In genomic region chr17:26561651-26562181, GRCm38 (mm10) we compare ENCODE assay signal across 8 mouse cellular contexts. TPM values are rescaled to one million over a fixed set of nuclear protein-coding genes. Genes with fewer than 3 reads are reported as not detected.
DNase-seq lines count a peak whose midpoint lies in the region; ATAC-seq and TF ChIP-seq lines count a peak whose summit lies in the region.

Gene Dusp1 (minus strand): TSS chr17:26562128.

- no peaks in the 10 kb centered on the region for H3K27me3 ChIP-seq in forebrain, embryonic 14.5 days (replicated peaks; ENCODE audit: control insufficient read depth, insufficient read depth, low read length)
- no peaks in the 10 kb centered on the region for H3K27me3 ChIP-seq in hindbrain, embryonic 12.5 days
- no peaks in the 10 kb centered on the region for H3K27me3 ChIP-seq in liver, embryonic 14.5 days (ENCODE audit: control insufficient read depth, insufficient read depth, low read length)
- no peaks in the 10 kb centered on the region for H3K27me3 ChIP-seq in stomach, embryonic 16.5 days (ENCODE audit: control insufficient read depth, insufficient read depth, low read length)

- peak; percentile 90 for ATAC-seq in forebrain, embryonic 14.5 days
- peak; percentile 86 for ATAC-seq in hindbrain, embryonic 12.5 days (ENCODE audit: low FRiP score)
- peak; percentile 58 for ATAC-seq in liver, embryonic 14.5 days (ENCODE audit: insufficient read depth)
- ATAC-seq in stomach, embryonic 16.5 days (ENCODE audit: insufficient read depth, low FRiP score), result peak; percentile 45; the same call in 1 of the 2 replicates

- H3K9ac ChIP-seq in forebrain, embryonic 14.5 days (ENCODE audit: low read length), result peak within 1 kb of the TSS; percentile 94
- H3K9ac ChIP-seq in hindbrain, embryonic 12.5 days, result peak within 1 kb of the TSS; percentile 92
- H3K9ac ChIP-seq in liver, embryonic 14.5 days (replicated peaks), result peak within 1 kb of the TSS; percentile 72
- peak within 1 kb of the TSS; percentile 95 for H3K9ac ChIP-seq in stomach, embryonic 16.5 days (ENCODE audit: low read length)

- no peak for TF ChIP-seq CTCF in liver, embryonic 14.5 days (IDR thresholded peaks at IDR 0.05; ENCODE audit: low read depth)

- peak within 1 kb of the TSS; percentile 94 for H3K4me2 ChIP-seq in forebrain, embryonic 14.5 days (ENCODE audit: low read length)
- H3K4me2 ChIP-seq in hindbrain, embryonic 12.5 days (replicated peaks), result peak within 1 kb of the TSS; percentile 89
- peak within 1 kb of the TSS; percentile 90 for H3K4me2 ChIP-seq in liver, embryonic 14.5 days (ENCODE audit: low read depth)
- H3K4me2 ChIP-seq in stomach, embryonic 16.5 days (ENCODE audit: low read depth, low read length), result peak within 1 kb of the TSS; percentile 92

- peaks cover 15% of the 10 kb centered on the region; the same call in 1 of the 2 replicates for H3K36me3 ChIP-seq in forebrain, embryonic 14.5 days (ENCODE audit: control insufficient read depth, insufficient read depth, low read length)
- peaks cover 32% of the 10 kb centered on the region for H3K36me3 ChIP-seq in hindbrain, embryonic 12.5 days
- H3K36me3 ChIP-seq in liver, embryonic 14.5 days (replicated peaks; ENCODE audit: control insufficient read depth, insufficient read depth, low read depth), result no peaks in the 10 kb centered on the region
- H3K36me3 ChIP-seq in stomach, embryonic 16.5 days (ENCODE audit: control insufficient read depth, insufficient read depth, low read length), result no peaks in the 10 kb centered on the region

- DNase-seq in left cerebral cortex, adult 18-20 months (ENCODE audit: low spot score in 2 of 2), result no peak
- DNase-seq in left cerebral cortex, adult 9 months (ENCODE audit: low spot score in 2 of 2), result no peak
- peak; percentile 39 for DNase-seq in adipocyte (ENCODE audit: low spot score)
- peak; percentile 24 for DNase-seq in forebrain, embryonic 14.5 days (ENCODE audit: low spot score)
- no peak for DNase-seq in liver, embryonic 14.5 days (ENCODE audit: low read depth in 3 of 3, low spot score in 3 of 3)
- DNase-seq in frontal cortex, postnatal 36 days (ENCODE audit: low spot score in 2 of 2), result no peak

- peaks cover 19% of the 10 kb centered on the region for H3K4me1 ChIP-seq in forebrain, embryonic 14.5 days (ENCODE audit: control insufficient read depth, insufficient read depth, low read length)
- peaks cover 30% of the 10 kb centered on the region for H3K4me1 ChIP-seq in hindbrain, embryonic 12.5 days
- H3K4me1 ChIP-seq in liver, embryonic 14.5 days (replicated peaks; ENCODE audit: control insufficient read depth in 2 of 2, insufficient read depth in 2 of 2, low read length in 1 of 2), result peaks cover 19 to 23% of the 10 kb centered on the region in 2 experiments
- peaks cover 23% of the 10 kb centered on the region for H3K4me1 ChIP-seq in stomach, embryonic 16.5 days (ENCODE audit: control insufficient read depth, insufficient read depth, low read length)

- WGBS in forebrain, embryonic 14.5 days, result under 1% methylated on average over 25 of the region's 25 CpGs
- WGBS in hindbrain, embryonic 12.5 days, result 1% methylated on average over 25 of the region's 25 CpGs
- WGBS in liver, embryonic 14.5 days (ENCODE audit: insufficient replicate concordance), result under 1% methylated on average over 25 of the region's 25 CpGs
- under 1% methylated on average over 25 of the region's 25 CpGs for WGBS in stomach, embryonic 16.5 days

- peak within 1 kb of the TSS; percentile 73 for H3K4me3 ChIP-seq in forebrain, embryonic 14.5 days (ENCODE audit: low read depth, low read length)
- H3K4me3 ChIP-seq in hindbrain, embryonic 12.5 days, result peak within 1 kb of the TSS; percentile 90
- peak within 1 kb of the TSS; percentile 59 to 67 for H3K4me3 ChIP-seq in liver, embryonic 14.5 days (ENCODE audit: insufficient read depth in 1 of 2, low read depth in 2 of 2, low read length in 2 of 2)
- H3K4me3 ChIP-seq in stomach, embryonic 16.5 days (replicated peaks; ENCODE audit: low read length), result peak within 1 kb of the TSS; percentile 80

- peak within 1 kb of the TSS; percentile 58 for H3K27ac ChIP-seq in forebrain, embryonic 14.5 days (ENCODE audit: low read depth, low read length)
- H3K27ac ChIP-seq in hindbrain, embryonic 12.5 days, result peak within 1 kb of the TSS; percentile 75
- H3K27ac ChIP-seq in liver, embryonic 14.5 days, result peak within 1 kb of the TSS; percentile 48
- H3K27ac ChIP-seq in stomach, embryonic 16.5 days (ENCODE audit: low read length), result peak within 1 kb of the TSS; percentile 83

- TF ChIP-seq EP300 in liver, embryonic 14.5 days (IDR thresholded peaks at IDR 0.05; ENCODE audit: low read depth), result no peak

- no peaks in the 10 kb centered on the region; the same call in 1 of the 2 replicates for H3K9me3 ChIP-seq in forebrain, embryonic 14.5 days (replicated peaks; ENCODE audit: control insufficient read depth, low read length)
- H3K9me3 ChIP-seq in hindbrain, embryonic 12.5 days (replicated peaks), result no peaks in the 10 kb centered on the region
- H3K9me3 ChIP-seq in liver, embryonic 14.5 days (ENCODE audit: control insufficient read depth, low read length), result no peaks in the 10 kb centered on the region
- peaks cover 6% of the 10 kb centered on the region; the same call in 1 of the 2 replicates for H3K9me3 ChIP-seq in stomach, embryonic 16.5 days (replicated peaks; ENCODE audit: control insufficient read depth, low read length)

RNA-seq across cellular contexts. Expression of gene Dusp1, which starts in this region (rescaled TPM):
- 10 to 100 TPM; 60.7 to 61.5 TPM for total RNA-seq in left cerebral cortex, adult 18-20 months (2021)
- polyA plus RNA-seq in forebrain, embryonic 14.5 days (2014; fragmentation: Nextera tagmentation; extraction: Ambion mirVana), result 58.4 and 66.0 TPM in 2 replicates
- polyA plus RNA-seq in hindbrain, embryonic 12.5 days (2016; fragmentation: Nextera tagmentation; extraction: Ambion mirVana), result 33.0 and 38.5 TPM in 2 replicates
- polyA plus RNA-seq in liver, embryonic 14.5 days (2012; rRNA removed), result 25.0 and 26.8 TPM in 2 replicates
- polyA plus RNA-seq in liver, embryonic 14.5 days (2014; fragmentation: Nextera tagmentation; extraction: Ambion mirVana), result 25.9 and 29.9 TPM in 2 replicates
- polyA plus RNA-seq in stomach, embryonic 16.5 days (2015; fragmentation: Nextera tagmentation; extraction: Ambion mirVana), result 18.3 and 20.4 TPM in 2 replicates

Comparison
In these comparisons a context has a peak if more than half of its experiments do, and no peak if none do; other contexts are left out.
1. DNase-seq: peak in adipocyte (single experiment) and forebrain, embryonic 14.5 days (single experiment); none in left cerebral cortex, adult 18-20 months (0 of 2), left cerebral cortex, adult 9 months (0 of 2), liver, embryonic 14.5 days (0 of 3) and frontal cortex, postnatal 36 days (0 of 2).
2. Peak in every context shown above with its lines, with median percentiles within 50 percentile points of each other: ATAC-seq, H3K27ac ChIP-seq, H3K4me2 ChIP-seq, H3K4me3 ChIP-seq and H3K9ac ChIP-seq.